Mouse (Mus musculus): ENCODE measurements at regions not wholly inside any gene's neighbourhood (a gene's known extent, or its start where the extent isn't known, plus 50 kb on each side); places are given as distances from the start of the nearest gene placed in this dataset.
"Not testable (repeated sequence)": the region's sequence is repeated elsewhere in the genome, so short reads cannot be mapped to it uniquely, and the experiment has no call there.

GRCm38 (mm10) chr11:26660878-26661277 is 67.1 kb upstream of the Vrk2 start:
- no peak for ATAC-seq (ENCODE audit: low FRiP score, low read depth)
- Histone ChIP-seq H3K27me3 (no peaks in the 10 kb centered on the region), H3K4me3 (no peak overlapping the region), H3K27ac (no peak overlapping the region), H3K36me3 (no peaks in the 10 kb centered on the region), H3K4me1 (no peaks in the 10 kb centered on the region), H3K9me3 (no peaks in the 10 kb centered on the region), H3K9ac (no peak overlapping the region), H3K4me2 (replicated peaks) (no peak overlapping the region)

- H3K9ac ChIP-seq; H3K9me3 ChIP-seq; H3K4me2 ChIP-seq (replicated peaks); H3K27me3 ChIP-seq; H3K36me3 ChIP-seq; H3K27ac ChIP-seq; H3K4me1 ChIP-seq; ATAC-seq (ENCODE audit: low FRiP score, low read depth); H3K4me3 ChIP-seq: not testable (repeated sequence)
These were observed 55.4 kb upstream of the Vrk2 start for GRCm38 (mm10) chr11:26649165-26649564.

All from limb, embryonic 13.5 days (tissue).